Mouse (Mus musculus) macrophage (primary cell): ENCODE measurements around the gene Alg12. TPM values are rescaled to one million over a fixed set of nuclear protein-coding genes. Genes with fewer than 3 reads are reported as not detected.

Source experiments
- H3K27ac ChIP-seq: fragments of 350-480 bp; formaldehyde crosslinking; 2 replicates; pipeline ENCODE4 v1.9.0; 2021
- H3K36me3 ChIP-seq: fragments of 350-480 bp; formaldehyde crosslinking; 2 replicates; pipeline ENCODE4 v1.9.0; 2021; ENCODE audit errors: inconsistent target
- H3K4me3 ChIP-seq: fragments of 350-480 bp; formaldehyde crosslinking; 2 replicates; pipeline ENCODE4 v1.9.0; 2021; ENCODE audit errors: inconsistent target
- H3K79me2 ChIP-seq: fragments of 350-480 bp; formaldehyde crosslinking; 2 replicates; pipeline ENCODE4 v1.9.0; 2021; ENCODE audit errors: inconsistent target
- WGBS: methylation state at CpG from one replicate; pipeline ENCODE4 v1.1.7; 2026; ENCODE audit warnings: inconsistent platforms; ENCODE audit not compliant: missing documents; 5-methylcytosine and 5-hydroxymethylcytosine counted together
- polyA plus RNA-seq: library from polyadenylated mRNA; stranded (reverse); fragments of 250-400 nt; gene quantifications from 3 replicates; pipeline ENCODE4 v1.2.4, GENCODE M21; 2018; ENCODE audit warnings: inconsistent platforms

Gene Alg12
- polyA plus RNA-seq, 1 experiment from 2014 or later: 16.9 TPM

DNA sequence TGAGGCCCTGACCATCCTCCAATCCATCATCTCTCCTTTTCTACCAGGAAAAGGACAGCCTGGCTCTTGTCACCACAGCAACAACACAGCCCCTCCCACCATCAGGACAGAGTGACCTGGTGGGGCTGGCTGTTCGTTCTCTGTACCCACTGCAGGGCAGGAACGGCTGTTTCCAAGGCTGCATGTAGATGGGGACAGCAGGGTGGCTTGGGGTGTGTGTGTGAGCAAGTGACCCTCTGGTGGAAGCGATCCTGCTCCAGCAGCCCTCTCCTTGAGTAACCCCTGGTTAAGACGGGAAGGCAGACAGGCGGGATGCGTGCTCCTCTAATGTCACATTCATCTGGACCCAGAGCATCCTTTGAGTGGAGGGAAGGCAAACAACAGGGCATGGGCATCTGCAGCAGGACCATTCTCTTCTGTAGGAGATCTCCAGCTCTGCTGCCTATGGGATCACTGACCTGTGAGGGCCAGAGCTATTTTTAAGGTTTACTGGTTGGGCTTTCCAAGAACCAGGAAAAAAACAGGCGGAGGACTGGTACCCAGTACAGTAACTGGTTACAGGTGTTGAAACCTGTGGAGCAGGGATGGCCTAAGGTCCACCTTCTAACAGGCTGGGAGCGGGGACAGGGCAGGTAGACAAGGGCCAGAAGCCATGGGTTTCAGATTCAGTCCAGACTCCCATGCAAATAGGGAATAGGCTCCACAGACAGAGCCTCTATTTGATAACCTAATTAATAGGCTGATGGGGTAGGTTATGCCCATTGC is 40.3 kb upstream of the Alg12 start:
- Histone ChIP-seq H3K36me3 (no peaks in the 10 kb centered on the region), H3K27ac (no peak overlapping the region), H3K4me3 (no peak overlapping the region), H3K79me2 (no peaks in the 10 kb centered on the region; the same call in 1 of the 2 replicates)
- 95% methylated on average over 8 of the region's 8 CpGs for WGBS

DNA sequence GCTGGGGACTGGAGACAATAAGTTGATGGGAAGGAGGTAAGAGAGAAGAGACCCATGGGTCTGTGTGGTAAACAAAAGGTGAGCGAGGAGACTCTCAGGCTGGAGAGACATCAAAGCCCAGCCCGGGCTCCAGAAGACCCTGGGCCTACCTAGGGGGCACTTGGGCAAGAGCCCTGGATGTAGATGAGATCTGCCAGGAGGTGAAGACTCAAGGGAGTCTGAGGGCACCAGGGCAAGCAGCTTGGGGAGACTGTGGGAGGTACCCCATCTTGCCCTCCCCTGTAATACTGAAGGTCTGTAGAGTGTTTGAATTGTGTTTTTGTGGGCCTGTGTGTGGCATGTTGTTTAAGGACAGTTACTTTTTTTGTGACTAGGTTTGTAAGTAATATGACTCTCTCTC is 39.6 kb upstream of the Alg12 start:
- Histone ChIP-seq H3K4me3 (no peak overlapping the region), H3K79me2 (no peaks in the 10 kb centered on the region), H3K27ac (no peak overlapping the region), H3K36me3 (no peaks in the 10 kb centered on the region)
- WGBS: 81% methylated on average over 2 of the region's 2 CpGs

DNA sequence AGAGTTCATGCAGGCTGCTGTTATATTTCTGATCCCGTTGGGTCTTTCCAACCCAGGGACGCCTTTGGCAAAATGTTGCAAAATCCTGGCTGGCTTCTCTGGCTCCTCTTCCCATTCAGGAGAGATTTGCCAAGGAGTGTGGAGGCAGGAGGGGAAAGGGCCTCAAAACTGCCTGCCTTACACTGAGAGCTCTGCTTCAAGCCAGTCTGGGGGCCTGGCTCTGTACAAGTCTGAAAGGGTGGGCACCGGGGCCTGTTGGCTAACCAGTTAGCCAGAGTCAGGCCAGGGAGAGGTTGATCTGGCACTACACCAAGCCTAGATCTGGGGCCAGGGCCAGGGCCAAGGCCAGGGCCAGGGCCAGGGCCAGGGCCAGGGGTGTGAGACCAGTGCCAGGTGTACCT is 39.0 kb upstream of the Alg12 start:
- H3K27ac ChIP-seq: no peak overlapping the region
- 87% methylated on average over 3 of the region's 3 CpGs for WGBS

DNA sequence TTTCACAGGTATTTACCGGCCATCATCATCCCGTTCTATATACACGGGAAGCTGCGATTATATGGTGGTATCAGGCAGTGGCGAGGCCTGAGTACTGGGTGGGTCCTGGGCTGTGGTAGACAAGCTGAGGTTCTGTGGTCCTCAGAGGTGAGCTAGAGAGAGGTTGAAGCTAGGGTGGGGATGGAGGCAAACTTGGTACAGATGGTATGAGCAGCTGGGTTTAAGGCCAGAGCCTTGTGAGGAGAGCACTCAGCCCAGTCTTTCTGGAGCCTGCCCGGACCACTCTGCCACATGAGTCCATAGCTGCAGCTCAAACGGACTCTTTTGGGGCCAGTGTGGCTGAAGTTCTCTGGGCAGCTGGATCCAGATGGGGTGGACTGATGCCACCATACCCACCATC is 38.2 kb upstream of the Alg12 start:
- 86% methylated on average over 7 of the region's 7 CpGs for WGBS
- H3K4me3 ChIP-seq: no peak overlapping the region
- no peak overlapping the region for H3K27ac ChIP-seq
- no peaks in the 10 kb centered on the region for H3K79me2 ChIP-seq
- H3K36me3 ChIP-seq: no peaks in the 10 kb centered on the region

More for the DNA sequence above, 39.0 kb upstream of the Alg12 start:
- Histone ChIP-seq H3K36me3 (no peaks in the 10 kb centered on the region), H3K79me2 (no peaks in the 10 kb centered on the region), H3K4me3 (no peak overlapping the region)

DNA sequence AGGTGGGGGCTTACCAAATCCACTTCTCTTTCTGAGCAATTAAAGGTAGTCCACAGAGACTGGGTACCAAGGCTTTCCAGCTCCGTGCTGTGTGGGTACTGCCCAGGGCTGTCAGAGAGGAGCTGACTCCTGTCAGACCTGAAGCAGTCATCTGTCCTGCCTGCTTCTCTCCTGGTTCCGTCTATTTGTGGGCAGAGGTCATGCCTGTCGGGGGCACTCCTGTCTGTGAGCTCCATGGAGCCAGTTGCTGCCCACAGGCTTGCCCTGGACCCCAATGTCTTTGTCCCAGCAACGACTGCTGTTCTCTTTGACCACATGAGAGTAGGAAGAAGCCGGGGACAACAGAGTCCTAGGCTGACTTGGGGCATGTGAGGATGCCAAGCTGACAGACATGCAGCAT is 37.5 kb upstream of the Alg12 start:
- no peaks in the 10 kb centered on the region for H3K79me2 ChIP-seq
- no peak overlapping the region for H3K27ac ChIP-seq
- H3K4me3 ChIP-seq: no peak overlapping the region
- 83% methylated on average over 5 of the region's 5 CpGs for WGBS
- H3K36me3 ChIP-seq: no peaks in the 10 kb centered on the region

DNA sequence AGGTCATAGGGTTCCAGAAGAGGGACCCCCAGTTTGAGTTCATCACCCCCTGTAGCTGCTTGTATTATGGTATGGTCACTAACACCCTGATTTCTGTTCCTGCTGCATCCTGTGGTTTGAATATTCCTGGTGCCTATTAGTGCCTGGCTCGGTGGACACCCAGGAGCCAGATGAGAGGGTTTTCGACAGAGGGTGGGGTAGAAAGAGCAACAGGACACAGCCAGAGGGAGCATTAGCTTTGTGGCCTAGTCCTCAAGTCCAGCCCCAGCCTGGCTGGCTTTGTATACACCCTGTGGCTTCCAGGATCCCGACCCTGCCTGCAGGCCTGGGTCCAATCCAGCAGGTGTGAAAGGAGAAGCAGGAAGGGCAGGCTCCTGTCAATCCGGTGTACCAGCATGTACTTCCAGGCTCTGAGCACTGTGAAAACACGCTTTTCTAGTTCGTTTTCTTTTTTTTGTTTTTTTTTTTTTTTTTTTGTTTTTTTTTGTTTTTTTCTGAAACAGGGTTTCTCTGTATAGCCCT is 36.8 kb upstream of the Alg12 start:
- no peaks in the 10 kb centered on the region for H3K36me3 ChIP-seq
- no peak overlapping the region for H3K4me3 ChIP-seq
- WGBS: 75% methylated on average over 6 of the region's 6 CpGs
- no peak overlapping the region for H3K27ac ChIP-seq
- no peaks in the 10 kb centered on the region for H3K79me2 ChIP-seq

DNA sequence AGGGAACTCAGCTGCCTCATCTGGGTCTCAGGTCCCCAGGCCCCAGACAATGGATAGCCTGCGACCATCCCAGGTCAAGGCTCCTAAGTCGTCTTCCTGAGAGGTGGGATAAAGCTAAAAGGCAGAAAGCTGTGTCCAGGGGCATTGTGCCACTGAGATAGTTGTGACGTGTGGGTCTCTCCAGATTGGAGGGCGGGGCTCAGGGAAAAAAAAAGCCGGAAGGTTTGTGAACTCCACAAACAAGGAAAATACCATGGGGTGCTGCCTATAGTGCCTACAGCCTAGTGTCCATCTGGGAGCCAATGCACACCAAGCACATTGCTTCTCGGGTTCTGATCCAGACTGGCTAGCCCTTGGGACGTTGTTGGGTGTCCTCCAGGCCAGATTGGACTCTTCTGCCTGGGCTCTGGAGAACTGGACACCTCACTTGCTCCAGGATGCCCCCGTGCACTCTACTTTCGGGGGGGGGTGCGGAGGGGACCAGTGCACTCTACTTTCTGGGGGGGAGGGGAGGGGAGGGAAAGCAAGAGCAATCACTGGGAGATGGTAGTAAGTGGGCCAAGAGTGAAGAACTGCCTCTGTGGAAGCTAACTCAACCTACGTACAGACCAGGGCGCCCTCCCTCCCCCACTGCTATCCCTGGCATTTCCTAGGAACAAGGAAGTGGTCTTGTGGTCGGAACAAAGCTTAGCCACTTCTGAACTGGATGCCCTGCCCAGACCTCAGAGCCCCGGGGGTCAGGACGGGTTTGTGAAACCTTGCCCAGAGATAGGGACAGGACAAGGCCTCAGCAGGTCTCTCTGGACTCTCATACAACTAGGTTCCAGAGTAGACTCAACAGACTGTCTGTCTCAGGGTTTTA is 36.1 kb upstream of the Alg12 start:
- H3K4me3 ChIP-seq: no peak overlapping the region
- H3K27ac ChIP-seq: no peak overlapping the region
- 67% methylated on average over 13 of the region's 15 CpGs for WGBS
- H3K36me3 ChIP-seq: no peaks in the 10 kb centered on the region
- no peaks in the 10 kb centered on the region for H3K79me2 ChIP-seq

DNA sequence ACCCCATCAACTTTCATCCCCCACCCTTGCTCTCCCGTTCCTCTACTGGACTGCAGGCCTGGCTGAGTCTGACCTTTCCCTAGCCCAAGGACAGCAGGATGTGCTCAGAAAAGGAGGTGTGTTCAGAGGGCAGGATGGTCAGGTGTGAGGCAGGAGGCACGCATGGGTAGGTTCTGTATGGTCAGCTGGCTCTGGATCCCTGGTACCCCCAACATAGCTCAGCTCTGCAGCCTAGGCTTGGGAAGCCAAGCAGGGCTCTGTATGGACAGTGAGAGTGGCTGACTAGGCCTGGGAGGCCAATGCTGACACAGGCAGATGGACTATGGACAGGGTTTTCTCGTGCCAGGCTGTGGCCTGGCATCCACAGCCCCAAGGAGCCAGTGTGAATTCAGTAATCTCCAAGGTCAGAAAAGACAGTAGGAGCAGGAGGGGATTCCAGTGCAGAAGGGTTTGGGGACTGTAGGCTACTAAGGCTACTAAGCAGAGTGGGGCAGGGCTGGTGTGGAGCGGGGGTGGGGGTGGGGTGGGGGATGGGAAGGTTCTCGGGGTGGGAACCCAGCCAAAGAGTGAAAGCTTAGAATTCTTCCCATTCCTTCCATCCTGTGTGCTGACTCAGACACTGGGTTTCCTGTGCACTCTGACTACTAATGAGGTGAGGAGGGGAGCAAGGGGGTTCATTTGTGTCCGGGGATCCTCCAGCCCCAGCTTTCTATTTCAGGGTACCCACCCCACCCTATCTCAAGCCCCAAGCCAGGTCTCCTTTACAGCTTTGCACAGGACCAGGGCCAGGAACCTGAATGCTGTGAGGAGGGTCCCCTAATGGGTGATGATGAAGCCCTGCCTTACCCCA is 35.2 kb upstream of the Alg12 start:
- Histone ChIP-seq H3K4me3 (no peak overlapping the region), H3K36me3 (no peaks in the 10 kb centered on the region), H3K27ac (no peak overlapping the region), H3K79me2 (no peaks in the 10 kb centered on the region)
- 51% methylated on average over 6 of the region's 6 CpGs for WGBS

DNA sequence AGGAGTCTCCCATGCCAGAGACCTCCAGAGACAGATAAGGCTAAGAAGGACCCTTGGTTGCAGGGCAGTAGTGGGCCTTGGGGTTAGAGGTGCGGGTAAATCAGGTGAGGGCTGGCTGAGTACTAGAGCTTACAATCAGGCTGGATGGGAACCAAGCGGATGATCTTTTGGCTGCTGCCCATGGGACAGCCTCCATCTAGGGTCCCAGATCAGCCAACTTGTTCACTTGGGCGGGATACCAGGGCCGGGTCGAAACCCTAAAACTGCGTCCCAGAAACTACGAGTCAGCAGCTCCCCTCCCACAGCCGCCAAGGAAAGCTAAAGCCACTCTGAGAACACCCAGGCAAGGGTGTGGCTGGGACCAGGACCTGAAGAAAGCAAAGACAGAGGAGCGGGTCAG is 34.0 kb upstream of the Alg12 start:
- H3K27ac ChIP-seq: no peak overlapping the region
- no peaks in the 10 kb centered on the region for H3K79me2 ChIP-seq
- 94% methylated on average over 9 of the region's 9 CpGs for WGBS
- no peak overlapping the region for H3K4me3 ChIP-seq
- no peaks in the 10 kb centered on the region for H3K36me3 ChIP-seq

DNA sequence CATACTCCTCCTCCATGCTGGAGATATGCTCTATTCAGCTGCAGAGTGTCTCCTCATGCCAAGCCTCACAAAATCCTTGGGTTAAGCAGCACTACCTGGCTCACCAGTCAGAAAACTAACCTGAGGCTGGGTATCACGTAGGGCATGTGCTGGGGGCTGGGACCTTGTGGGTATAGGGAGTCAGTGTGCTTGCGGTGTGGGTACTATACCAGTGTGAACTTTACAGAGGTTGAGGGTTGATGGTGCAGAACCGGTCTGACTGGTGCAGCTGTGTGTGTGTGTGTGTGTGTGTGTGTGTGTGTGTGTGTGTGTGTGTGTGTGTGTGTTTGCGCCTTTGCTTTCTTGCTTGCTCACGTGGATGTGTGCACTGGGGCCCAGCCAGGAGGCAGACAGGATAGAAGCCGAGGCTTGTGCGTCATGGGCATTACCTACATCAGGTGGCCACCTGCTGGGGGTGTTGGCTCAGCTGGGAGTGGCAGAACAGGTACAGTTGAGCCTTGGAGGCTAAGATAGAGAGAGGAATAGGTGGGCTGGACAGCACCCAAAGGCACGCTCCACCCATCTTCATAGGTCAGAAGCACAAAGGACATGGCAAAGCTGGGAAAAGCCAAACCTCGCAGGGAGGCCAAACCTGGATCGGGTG is 32.5 kb upstream of the Alg12 start:
- Histone ChIP-seq H3K27ac (no peak overlapping the region), H3K79me2 (no peaks in the 10 kb centered on the region), H3K36me3 (no peaks in the 10 kb centered on the region), H3K4me3 (no peak overlapping the region)
- 90% methylated on average over 9 of the region's 10 CpGs for WGBS

DNA sequence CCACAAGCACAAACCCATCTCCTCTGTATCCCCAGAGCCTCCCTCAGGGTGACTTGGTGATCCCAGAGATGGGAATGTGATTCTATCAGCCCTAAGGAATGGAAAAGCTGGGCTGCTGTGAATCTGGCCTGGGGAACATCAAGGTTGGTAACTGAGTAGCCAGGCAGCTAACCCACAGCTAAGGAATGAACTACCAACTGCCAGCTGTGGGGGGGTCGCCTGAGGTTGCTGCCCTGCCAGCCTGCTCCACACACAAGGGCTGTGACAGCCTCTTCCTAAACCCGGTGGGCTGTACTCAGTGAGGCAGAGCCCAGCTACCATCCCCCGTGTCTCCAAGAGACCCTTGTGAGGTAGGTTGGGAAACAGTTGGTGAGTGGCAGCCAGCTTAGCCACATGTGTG is 32.0 kb upstream of the Alg12 start:
- WGBS: 88% methylated on average over 3 of the region's 3 CpGs
- no peak overlapping the region for H3K27ac ChIP-seq
- no peak overlapping the region for H3K4me3 ChIP-seq
- no peaks in the 10 kb centered on the region for H3K79me2 ChIP-seq
- H3K36me3 ChIP-seq: no peaks in the 10 kb centered on the region

DNA sequence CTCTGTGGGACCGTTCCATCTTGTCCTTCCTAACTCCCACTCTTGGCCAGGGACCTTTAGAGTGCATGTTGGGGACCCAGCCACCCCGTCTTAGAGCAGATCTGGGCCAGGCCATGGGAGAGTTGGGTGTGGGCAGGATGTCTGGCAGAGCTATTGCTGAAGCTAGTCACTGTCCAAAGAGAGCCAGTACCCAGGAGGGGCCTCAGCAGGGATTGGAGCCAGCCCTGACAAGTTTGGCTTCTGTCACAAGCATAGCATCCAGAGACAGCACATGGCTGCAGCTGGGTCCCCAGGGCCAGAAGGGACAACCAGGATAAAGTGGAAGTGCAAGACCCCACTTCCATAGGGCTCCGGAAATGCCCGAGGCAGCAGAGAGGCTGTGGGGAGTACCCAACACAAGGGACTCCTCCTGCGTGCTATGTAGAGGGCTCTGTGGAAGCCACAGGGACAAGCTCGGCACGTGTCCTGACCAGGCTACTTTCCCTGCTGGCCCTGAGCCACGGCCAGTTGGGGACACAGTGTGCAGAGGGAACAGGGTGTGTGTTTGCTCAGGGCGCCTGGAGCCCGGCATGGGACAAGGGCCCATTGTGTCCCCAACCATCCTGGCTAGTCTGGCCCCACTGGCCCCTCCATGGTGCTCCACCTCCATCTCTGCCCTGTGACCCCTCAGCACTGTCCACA is 31.2 kb upstream of the Alg12 start:
- Histone ChIP-seq H3K27ac (no peak overlapping the region), H3K36me3 (no peaks in the 10 kb centered on the region), H3K79me2 (no peaks in the 10 kb centered on the region), H3K4me3 (no peak overlapping the region)
- 89% methylated on average over 10 of the region's 10 CpGs for WGBS

DNA sequence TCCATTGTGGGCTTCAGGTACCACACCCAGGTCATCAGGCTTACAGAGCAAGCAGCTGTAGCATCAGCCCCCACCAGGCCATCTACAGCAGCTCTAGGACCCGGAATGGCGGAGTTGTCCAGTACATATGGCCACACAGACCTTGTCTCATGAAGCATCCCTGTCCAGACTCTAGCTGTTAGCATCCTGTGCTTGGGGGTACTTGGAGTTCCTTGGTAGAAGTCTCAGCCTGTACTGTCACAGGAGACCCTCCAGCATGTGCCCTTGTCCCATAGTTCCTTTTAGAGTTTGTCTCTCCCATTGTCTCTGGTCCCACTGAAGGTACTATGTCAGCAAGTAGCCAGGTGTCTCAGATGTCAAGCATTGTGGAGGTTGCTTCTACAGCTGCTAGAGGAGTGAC is 30.5 kb upstream of the Alg12 start:
- H3K27ac ChIP-seq: no peak overlapping the region
- WGBS: 86% methylated on average over 2 of the region's 2 CpGs

DNA sequence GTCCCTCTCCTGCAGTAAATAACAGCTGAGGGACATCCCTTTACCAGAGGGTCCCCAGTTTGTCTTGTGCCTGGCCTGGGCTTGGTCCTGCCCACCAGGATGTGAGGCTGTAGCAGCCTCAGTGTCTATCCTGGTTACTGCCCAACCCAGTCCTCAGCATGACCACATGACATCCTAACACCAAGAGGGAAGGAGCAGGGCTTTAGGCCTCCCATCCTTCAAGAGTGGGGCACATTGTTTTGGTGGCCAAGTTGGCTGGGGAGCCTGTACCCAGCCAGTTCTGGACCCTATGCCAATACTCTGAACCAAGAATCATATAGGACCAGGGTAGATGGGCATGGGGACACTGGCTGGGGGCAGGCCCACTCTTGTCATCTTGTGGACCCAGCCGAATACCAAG is 29.5 kb upstream of the Alg12 start:
- 100% methylated on average over 1 of the region's 1 CpGs for WGBS
- no peaks in the 10 kb centered on the region for H3K79me2 ChIP-seq

More for the DNA sequence above, 30.5 kb upstream of the Alg12 start:
- Histone ChIP-seq H3K79me2 (no peaks in the 10 kb centered on the region), H3K36me3 (no peaks in the 10 kb centered on the region), H3K4me3 (no peak overlapping the region)

More for the DNA sequence above, 29.5 kb upstream of the Alg12 start:
- Histone ChIP-seq H3K27ac (no peak overlapping the region), H3K4me3 (no peak overlapping the region), H3K36me3 (no peaks in the 10 kb centered on the region)
